Mouse (Mus musculus): ENCODE results near the gene Lyz1.
"Not testable (repeated sequence)": the region's sequence is repeated elsewhere in the genome, so short reads cannot be mapped to it uniquely, and the experiment has no call there.

Gene Lyz1

GRCm38 (mm10) chr10:117292671-117293070 is at the start of gene Lyz1:
TSS of gene Lyz1 (minus strand) at chr10:117292868.
- DNase-seq: no peak

GRCm38 (mm10) chr10:117342406-117342805 is 49.7 kb upstream of the Lyz1 start:
- no peak for DNase-seq

GRCm38 (mm10) chr10:117341029-117341428 is 48.4 kb upstream of the Lyz1 start:
- DNase-seq: no peak

- peak; percentile 13 for DNase-seq
Observed at GRCm38 (mm10) chr10:117339241-117339640, 46.6 kb upstream of the Lyz1 start.

GRCm38 (mm10) chr10:117337946-117338345 is 45.3 kb upstream of the Lyz1 start:
- DNase-seq: no peak

GRCm38 (mm10) chr10:117335649-117336048 is 43.0 kb upstream of the Lyz1 start:
- DNase-seq: no peak

- peak; percentile 31 for DNase-seq
Observed at GRCm38 (mm10) chr10:117330521-117330920, 37.9 kb upstream of the Lyz1 start.

- DNase-seq: no peak
Observed at GRCm38 (mm10) chr10:117323782-117324181, 31.1 kb upstream of the Lyz1 start.

- no peak for DNase-seq
Observed at GRCm38 (mm10) chr10:117322630-117323029, 30.0 kb upstream of the Lyz1 start.

GRCm38 (mm10) chr10:117320571-117320981 is 27.9 kb upstream of the Lyz1 start:
- DNase-seq: no peak

GRCm38 (mm10) chr10:117316391-117316790 is 23.7 kb upstream of the Lyz1 start:
- DNase-seq: no peak

- no peak for DNase-seq
Observed at GRCm38 (mm10) chr10:117313133-117313532, 20.5 kb upstream of the Lyz1 start.

- DNase-seq: no peak
Observed at GRCm38 (mm10) chr10:117312168-117312567, 19.5 kb upstream of the Lyz1 start.

GRCm38 (mm10) chr10:117304371-117304770 is 11.7 kb upstream of the Lyz1 start:
- DNase-seq: no peak

GRCm38 (mm10) chr10:117301688-117302087 is 9.0 kb upstream of the Lyz1 start:
- DNase-seq: no peak

- DNase-seq: no peak
Observed at GRCm38 (mm10) chr10:117299901-117300520, 7.3 kb upstream of the Lyz1 start.

- no peak for DNase-seq
Observed at GRCm38 (mm10) chr10:117299106-117299505, 6.4 kb upstream of the Lyz1 start.

- no peak for DNase-seq
Observed at GRCm38 (mm10) chr10:117298336-117298735, 5.7 kb upstream of the Lyz1 start.

GRCm38 (mm10) chr10:117290936-117291335 is 1.7 kb downstream of the Lyz1 start:
- DNase-seq: not testable (repeated sequence)

- no peak for DNase-seq
Observed at GRCm38 (mm10) chr10:117290046-117290870, 2.4 kb downstream of the Lyz1 start.

GRCm38 (mm10) chr10:117289034-117289505 is 3.6 kb downstream of the Lyz1 start:
- DNase-seq: not testable (repeated sequence)

- no peak for DNase-seq
Observed at GRCm38 (mm10) chr10:117288197-117289033, 4.3 kb downstream of the Lyz1 start.

GRCm38 (mm10) chr10:117287226-117287850 is 5.3 kb downstream of the Lyz1 start:
- DNase-seq: no peak
